Mouse (Mus musculus) stomach, embryonic 16.5 days (tissue): ENCODE results near the gene Ddx55. TPM values are rescaled to one million over a fixed set of nuclear protein-coding genes. Genes with fewer than 3 reads are reported as not detected.

Source experiments
- ATAC-seq: fragments of 200-750 bp; cut with Nextera tagmentation; 2 replicates; pipeline ENCODE4 v1.8.0; 2017; ENCODE audit warnings: moderate number of reproducible peaks, moderate TSS enrichment; ENCODE audit not compliant: insufficient read depth, low FRiP score
- H3K27ac ChIP-seq: fragments of 300-500 bp; sonication (generic); 2 replicates; pipeline ENCODE4 v1.5.1; 2014; ENCODE audit warnings: low read length
- H3K27me3 ChIP-seq: fragments of 300-500 bp; sonication (generic); 2 replicates; pipeline ENCODE4 v1.6.1; 2014; ENCODE audit warnings: low read length, control low read depth, mixed read lengths; ENCODE audit not compliant: control insufficient read depth, insufficient read depth
- H3K36me3 ChIP-seq: fragments of 300-500 bp; sonication (generic); 2 replicates; pipeline ENCODE4 v1.6.1; 2014; ENCODE audit warnings: low read length; ENCODE audit not compliant: control insufficient read depth, insufficient read depth
- H3K4me1 ChIP-seq: fragments of 300-500 bp; sonication (generic); 2 replicates; pipeline ENCODE4 v1.6.1; 2014; ENCODE audit warnings: low read length, control low read depth, mixed read lengths; ENCODE audit not compliant: control insufficient read depth, insufficient read depth
- H3K4me2 ChIP-seq: fragments of 300-500 bp; sonication (generic); 2 replicates; pipeline ENCODE4 v1.6.1; 2014; ENCODE audit warnings: low read depth, low read length, mixed read lengths
- H3K4me3 ChIP-seq: fragments of 300-500 bp; sonication (generic); replicated peaks from 2 replicates; pipeline ENCODE4 v1.5.1; 2014; ENCODE audit warnings: mild to moderate bottlenecking, low read length
- H3K9ac ChIP-seq: fragments of 300-500 bp; sonication (generic); 2 replicates; pipeline ENCODE4 v1.6.1; 2014; ENCODE audit warnings: low read length
- H3K9me3 ChIP-seq: fragments of 300-500 bp; sonication (generic); replicated peaks from 2 replicates; pipeline ENCODE4 v1.6.1; 2016; ENCODE audit warnings: low read length, control low read depth; ENCODE audit not compliant: control insufficient read depth
- WGBS: fragments of 180-500 bp; shearing (Covaris S2); extraction: QIAGEN DNeasy Blood & Tissue Kit; methylation state at CpG from one replicate; pipeline ENCODE4 v1.1.7; 2014; 5-methylcytosine and 5-hydroxymethylcytosine counted together
- polyA plus RNA-seq: library from polyadenylated mRNA; unstranded; fragments of >200 nt; fragmentation: Nextera tagmentation; extraction: Ambion mirVana; gene quantifications from 2 replicates; pipeline ENCODE4 v1.2.1, GENCODE M21; 2015

Gene Ddx55
- polyA plus RNA-seq, 1 experiment from 2014 or later = 15.1 TPM

DNA sequence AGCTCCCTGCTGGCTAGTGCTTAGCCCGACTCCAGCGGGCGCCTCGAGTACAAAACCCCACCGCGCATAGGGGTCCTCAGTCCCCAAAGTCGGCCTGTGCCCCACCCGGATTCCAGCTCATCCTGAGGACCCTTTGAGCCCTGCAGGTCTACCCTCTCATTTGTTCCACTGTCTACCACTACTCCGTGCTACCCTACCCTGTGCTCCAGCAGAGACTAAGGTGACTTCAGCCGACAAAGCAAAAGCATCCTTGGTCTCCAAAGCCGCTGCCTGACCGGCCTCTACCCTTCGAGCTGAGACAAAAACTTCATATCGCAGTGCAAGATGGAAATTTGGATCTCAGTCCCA is 21.1 kb upstream of the Ddx55 start:
- no peak for ATAC-seq
- H3K4me2 ChIP-seq = peak overlapping the region; percentile 89
- peak overlapping the region; percentile 70 for H3K4me3 ChIP-seq
- 13% methylated on average over 14 of the region's 14 CpGs for WGBS
- H3K36me3 ChIP-seq = no peaks in the 10 kb centered on the region
- no peaks in the 10 kb centered on the region for H3K9me3 ChIP-seq
- H3K27ac ChIP-seq = peak overlapping the region; percentile 87
- peaks cover 34% of the 10 kb centered on the region for H3K4me1 ChIP-seq
- no peaks in the 10 kb centered on the region for H3K27me3 ChIP-seq
- peak overlapping the region; percentile 80 for H3K9ac ChIP-seq

DNA sequence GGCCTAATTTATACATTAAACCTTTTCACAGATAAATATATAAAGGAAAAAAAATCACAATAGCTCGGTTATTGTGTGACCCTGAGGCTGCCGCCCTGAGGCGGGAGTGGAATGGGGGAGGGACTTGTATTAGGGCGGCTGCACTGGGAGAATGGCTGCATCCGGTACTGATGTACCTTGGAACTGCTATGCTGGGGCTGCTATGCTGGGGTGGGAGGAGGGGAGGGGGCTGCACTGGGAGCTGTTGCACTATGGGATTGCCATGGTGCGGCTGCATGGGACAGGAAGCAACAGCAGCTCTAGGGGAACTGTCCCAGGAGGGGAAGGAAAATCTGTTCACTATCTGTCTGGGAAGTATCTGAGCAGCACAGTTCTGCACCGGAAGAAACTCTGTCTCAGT is 20.2 kb upstream of the Ddx55 start:
- Histone ChIP-seq H3K36me3 (no peaks in the 10 kb centered on the region), H3K9ac (0 out of 2 replicates have a peak overlapping the region, but pooled peaks have one; percentile 22), H3K27ac (peak overlapping the region; percentile 31; the same call in 1 of the 2 replicates), H3K9me3 (no peaks in the 10 kb centered on the region), H3K4me2 (no peak overlapping the region), H3K4me1 (peaks cover 41% of the 10 kb centered on the region), H3K27me3 (no peaks in the 10 kb centered on the region), H3K4me3 (no peak overlapping the region)
- 0 out of 2 replicates have a peak, but pooled peaks have one; percentile 12 for ATAC-seq
- WGBS = 39% methylated on average over 7 of the region's 7 CpGs

DNA sequence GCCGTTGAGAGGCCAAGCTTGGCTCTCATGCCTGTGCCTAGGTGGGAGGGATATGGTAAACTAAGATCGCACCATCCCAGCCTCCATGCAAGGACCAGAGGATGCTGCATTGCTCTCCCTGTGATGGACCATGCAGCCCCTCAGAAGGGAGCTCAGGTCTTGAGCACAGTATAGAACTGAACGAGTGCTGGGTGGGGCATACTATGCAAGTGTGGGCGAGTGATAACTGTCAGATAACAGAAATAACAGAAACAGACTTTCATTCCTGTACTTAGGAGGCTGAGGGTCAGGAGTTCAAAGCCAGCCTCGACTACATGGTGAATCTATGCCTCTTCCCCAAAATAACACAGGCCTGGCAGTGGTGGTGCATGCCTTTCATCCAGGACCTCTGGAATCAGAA is 17.6 kb upstream of the Ddx55 start:
- Histone ChIP-seq H3K27ac (no peak overlapping the region), H3K4me2 (no peak overlapping the region), H3K9ac (no peak overlapping the region), H3K27me3 (no peaks in the 10 kb centered on the region), H3K4me1 (peaks cover 21% of the 10 kb centered on the region), H3K4me3 (no peak overlapping the region), H3K9me3 (no peaks in the 10 kb centered on the region), H3K36me3 (no peaks in the 10 kb centered on the region)
- no peak for ATAC-seq
- 61% methylated on average over 5 of the region's 5 CpGs for WGBS

- H3K4me2 ChIP-seq = peak overlapping the region; percentile 49
- H3K9me3 ChIP-seq = no peaks in the 10 kb centered on the region
- 3% methylated on average over 16 of the region's 17 CpGs for WGBS
- peak overlapping the region; percentile 63 for H3K9ac ChIP-seq
- H3K27ac ChIP-seq = no peak overlapping the region; the same call in none of the 2 replicates
- H3K27me3 ChIP-seq = no peaks in the 10 kb centered on the region
- peaks cover 14% of the 10 kb centered on the region for H3K4me1 ChIP-seq
- H3K4me3 ChIP-seq = peak overlapping the region; percentile 33
- no peak for ATAC-seq
- H3K36me3 ChIP-seq = no peaks in the 10 kb centered on the region
Measured at GRCm38 (mm10) chr5:124536776-124537175, 15.9 kb upstream of the Ddx55 start.

DNA sequence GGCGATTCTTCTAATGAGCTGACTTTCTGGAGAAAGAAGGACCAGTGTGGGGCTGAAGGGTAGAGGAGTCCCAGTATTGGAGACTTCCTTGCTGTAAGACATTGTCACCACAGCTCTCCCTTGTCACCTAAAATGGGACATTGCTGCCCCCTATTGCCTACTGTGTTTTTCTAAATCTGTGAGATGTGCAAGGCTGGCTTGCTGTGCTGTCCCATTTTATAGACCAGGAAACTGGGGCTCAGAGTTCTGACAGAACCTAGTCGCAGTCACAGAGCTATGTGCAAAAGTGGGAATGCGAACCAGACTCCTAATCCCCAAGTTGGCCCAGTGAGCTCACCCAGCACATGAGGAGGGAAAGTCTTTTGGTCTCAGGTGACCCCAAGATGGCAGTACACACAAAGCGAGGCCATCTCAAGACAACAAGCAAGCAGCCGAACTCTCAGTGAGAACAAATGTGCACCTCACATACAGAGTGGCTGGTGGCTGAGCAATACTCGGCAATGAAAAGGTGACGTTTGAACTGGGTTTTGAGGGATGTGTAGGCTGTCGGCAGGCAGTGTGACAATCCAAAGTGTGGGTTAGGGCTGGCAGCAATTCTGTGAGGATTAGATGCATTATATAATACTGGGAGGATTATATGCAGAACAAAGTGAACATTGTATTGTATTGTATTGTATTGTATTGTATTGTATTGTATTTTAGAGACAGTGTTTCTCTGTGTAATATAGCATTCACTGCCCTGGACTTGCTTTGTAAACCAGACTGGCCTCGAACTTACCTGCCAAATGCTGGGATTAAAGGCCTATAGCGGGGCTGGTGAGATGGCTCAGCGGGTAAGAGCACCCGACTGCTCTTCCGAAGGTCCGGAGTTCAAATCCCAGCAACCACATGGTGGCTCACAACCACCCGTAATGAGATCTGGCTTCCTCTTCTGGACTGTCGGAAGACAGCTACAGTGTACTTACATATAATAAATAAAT is 13.6 kb upstream of the Ddx55 start:
- Histone ChIP-seq H3K4me1 (peaks cover 19% of the 10 kb centered on the region), H3K36me3 (no peaks in the 10 kb centered on the region), H3K4me2 (no peak overlapping the region), H3K9me3 (no peaks in the 10 kb centered on the region), H3K27ac (no peak overlapping the region), H3K9ac (no peak overlapping the region; the same call in 1 of the 2 replicates), H3K27me3 (no peaks in the 10 kb centered on the region), H3K4me3 (no peak overlapping the region)
- WGBS = 74% methylated on average over 14 of the region's 16 CpGs
- no peak for ATAC-seq

- WGBS = 79% methylated on average over 4 of the region's 4 CpGs
- peak overlapping the region; percentile 96; the same call in 1 of the 2 replicates for H3K9ac ChIP-seq
- no peaks in the 10 kb centered on the region for H3K27me3 ChIP-seq
- H3K27ac ChIP-seq = no peak overlapping the region; the same call in 1 of the 2 replicates
- H3K4me2 ChIP-seq = peak overlapping the region; percentile 55
- H3K4me1 ChIP-seq = peaks cover 20% of the 10 kb centered on the region
- no peak for ATAC-seq
- H3K36me3 ChIP-seq = 0 out of 2 replicates have a peak, but pooled peaks cover 2% of the 10 kb centered on the region
- H3K4me3 ChIP-seq = peak overlapping the region; percentile 79
- H3K9me3 ChIP-seq = no peaks in the 10 kb centered on the region
Measured at GRCm38 (mm10) chr5:124539905-124540304, 12.8 kb upstream of the Ddx55 start.

- under 1% methylated on average over 35 of the region's 35 CpGs for WGBS
- H3K27me3 ChIP-seq = no peaks in the 10 kb centered on the region
- H3K9ac ChIP-seq = peak within 1 kb of the TSS; percentile 96
- peak within 1 kb of the TSS; percentile 93 for H3K27ac ChIP-seq
- peaks cover 24% of the 10 kb centered on the region for H3K4me1 ChIP-seq
- peaks cover 6% of the 10 kb centered on the region; the same call in 1 of the 2 replicates for H3K36me3 ChIP-seq
- peak within 1 kb of the TSS; percentile 83 for H3K4me2 ChIP-seq
- peak; percentile 96 for ATAC-seq
- H3K9me3 ChIP-seq = no peaks in the 10 kb centered on the region
- peak within 1 kb of the TSS; percentile 79 for H3K4me3 ChIP-seq
Measured at GRCm38 (mm10) chr5:124540383-124540786, 12.3 kb upstream of the Ddx55 start, which contains the start of gene Tmed2. Gene Tmed2, plus strand, starts transcription at chr5:124540695.

GRCm38 (mm10) chr5:124540905-124541601 is 11.6 kb upstream of the Ddx55 start:
- Histone ChIP-seq H3K4me3 (peak overlapping the region; percentile 79), H3K9me3 (no peaks in the 10 kb centered on the region), H3K36me3 (peaks cover 11% of the 10 kb centered on the region; the same call in 1 of the 2 replicates), H3K27ac (peak overlapping the region; percentile 93), H3K27me3 (no peaks in the 10 kb centered on the region), H3K4me1 (peaks cover 24% of the 10 kb centered on the region), H3K4me2 (peak overlapping the region; percentile 83), H3K9ac (peak overlapping the region; percentile 96)
- peak; percentile 77 for ATAC-seq
- WGBS = under 1% methylated on average over 79 of the region's 89 CpGs
